Mouse (Mus musculus): ENCODE data around the gene Nmur2. TPM values are rescaled to one million over a fixed set of nuclear protein-coding genes. Genes with fewer than 3 reads are reported as not detected.

The Nmur2 gene
- not detected in 2 replicates for polyA plus RNA-seq (2012; rRNA removed)

GRCm38 (mm10) chr11:56040917-56041316, at the start of gene Nmur2:
TSS of gene Nmur2 (minus strand) at chr11:56041010.

